Mouse (Mus musculus) spleen, postnatal 36 days (tissue): ENCODE results near the gene Bcl11b.

Source experiments
- DNase-seq, 2 experiments: peaks; one replicate each; pipeline ENCODE4 v3.0.0; 2022; ENCODE audit warnings: low spot score in 2 of 2, mixed read lengths in 1 of 2

Gene Bcl11b

DNA sequence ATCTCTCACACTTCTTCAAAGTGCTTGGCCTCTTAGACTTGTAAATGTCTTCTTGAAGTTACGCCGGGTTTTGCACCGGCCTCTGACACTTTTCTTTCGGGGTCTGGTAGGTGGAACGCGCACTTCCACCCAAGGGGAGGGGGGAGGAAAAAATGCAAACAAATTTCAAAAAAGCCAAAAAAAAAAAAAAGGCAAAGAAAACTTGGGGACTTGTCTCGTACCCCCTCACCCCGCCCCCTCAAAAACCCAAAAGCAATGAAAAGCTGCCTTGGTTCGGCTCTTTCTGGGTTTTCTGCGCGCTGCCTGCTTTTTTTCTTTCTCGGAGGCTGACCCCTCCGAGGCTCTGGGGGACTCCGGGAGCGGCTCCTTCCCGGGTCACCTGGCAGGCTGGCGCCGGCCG, at the start of gene Bcl11b:
Gene Bcl11b, minus strand, starts transcription at position 120 of the 400 bp plus-strand sequence.
- DNase-seq = no peak

DNA sequence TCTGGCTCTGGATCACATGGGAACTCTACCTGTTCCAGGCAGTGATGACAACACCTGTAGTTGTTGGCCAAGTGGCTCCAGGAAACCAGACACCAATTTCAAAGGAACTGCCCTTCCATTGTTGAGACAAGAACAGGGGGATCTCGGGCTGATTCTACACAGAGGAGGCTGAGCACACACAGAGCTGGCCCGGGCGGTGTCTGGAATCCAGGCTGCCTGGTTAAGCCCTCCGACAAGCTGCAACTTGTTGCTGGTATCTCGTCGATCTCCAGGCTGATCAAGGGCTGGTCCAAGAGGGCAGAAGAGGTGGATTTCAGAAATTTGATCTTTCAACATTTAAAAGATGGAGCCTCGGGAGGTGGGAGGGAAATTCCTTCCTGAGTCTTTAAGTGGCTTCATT, 47.6 kb upstream of the Bcl11b start:
- DNase-seq = no peak

DNA sequence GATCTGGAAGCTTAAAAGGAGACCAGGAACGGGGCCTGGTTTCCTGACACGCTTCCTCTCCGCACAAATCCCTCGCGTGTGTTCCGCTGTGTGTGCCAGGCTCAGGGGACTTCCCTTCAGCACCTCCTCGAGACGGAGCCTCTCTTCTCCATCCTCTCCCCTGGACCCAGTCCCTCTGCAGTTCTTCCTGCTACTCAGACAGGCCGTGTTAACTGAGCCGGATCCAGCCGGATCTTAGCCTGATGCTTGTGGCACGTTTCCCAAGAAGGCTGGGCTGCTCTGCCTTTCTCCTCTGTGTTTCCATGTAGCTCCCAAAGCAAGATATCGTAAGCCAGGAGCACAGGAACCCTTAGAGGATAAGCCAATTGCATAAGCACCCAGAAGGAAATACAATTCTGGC, 46.2 kb upstream of the Bcl11b start:
- DNase-seq = no peak

DNA sequence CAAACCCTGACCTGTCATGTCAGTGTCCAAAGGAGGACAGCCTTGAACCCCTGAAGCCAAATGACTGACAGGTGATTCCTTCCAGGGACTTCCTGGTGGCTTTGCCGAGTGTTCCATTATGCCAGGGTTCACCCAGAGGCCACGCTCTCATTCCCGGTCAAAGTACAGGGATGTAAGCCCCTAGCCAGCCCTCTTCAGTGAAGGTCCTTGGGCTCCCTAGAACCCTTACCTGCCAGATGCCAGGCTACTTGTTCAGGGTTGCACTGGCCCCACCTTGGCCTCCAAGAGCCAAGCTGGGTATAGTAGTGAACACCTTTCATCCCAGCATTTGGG, 38.8 kb upstream of the Bcl11b start:
- no peak for DNase-seq

DNA sequence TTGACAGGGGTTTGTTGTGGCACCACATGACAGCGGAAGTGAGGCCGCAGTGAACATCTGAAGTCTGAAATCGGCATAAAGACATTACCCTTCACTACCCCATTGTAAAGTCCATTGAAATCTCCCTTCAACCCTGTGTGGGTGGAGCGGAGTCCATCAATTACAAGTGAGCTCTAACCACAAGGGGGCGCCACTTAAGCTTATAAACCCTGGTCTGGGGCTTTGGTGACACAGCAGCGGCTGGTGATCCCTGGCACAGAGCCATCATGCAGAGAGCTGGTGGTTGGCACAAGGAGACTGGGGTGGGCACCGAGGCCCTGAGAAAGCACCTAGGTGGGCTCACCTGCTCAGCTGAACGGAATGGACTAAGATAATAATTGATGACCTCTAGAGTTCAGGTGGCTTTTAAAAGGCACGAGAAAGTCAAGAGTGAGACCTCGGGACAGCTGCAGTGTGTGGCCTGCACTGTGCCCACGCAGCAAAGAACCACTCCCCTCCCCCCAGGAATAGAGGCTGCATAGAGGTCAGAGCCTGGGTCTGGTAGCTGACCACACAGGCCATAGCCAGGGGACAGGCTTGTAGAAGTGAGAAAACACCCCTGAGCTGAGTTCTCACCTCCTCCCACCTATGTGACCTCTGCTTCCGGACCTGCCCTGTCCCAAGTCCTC, 38.3 kb upstream of the Bcl11b start:
- DNase-seq = peak; percentile 16 to 31

DNA sequence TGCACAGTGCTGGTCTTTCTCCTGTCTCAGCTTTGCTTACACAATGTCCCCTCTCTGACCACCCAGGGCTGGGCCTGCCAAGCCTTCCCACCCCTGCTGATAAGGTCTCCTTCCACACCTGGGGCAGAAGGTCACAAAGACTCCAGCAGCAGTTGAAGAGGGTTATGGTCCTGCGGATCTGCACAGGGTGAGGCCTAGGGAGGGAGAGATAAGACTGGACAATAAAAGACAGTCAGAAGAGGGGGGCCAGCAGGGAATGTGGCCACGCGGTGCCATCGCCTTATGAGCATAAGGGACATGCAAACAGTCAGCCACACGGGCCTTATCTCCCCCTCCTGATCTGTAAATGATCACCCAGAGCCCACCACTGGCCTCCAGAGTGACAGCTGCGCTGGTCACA, 34.0 kb upstream of the Bcl11b start:
- no peak for DNase-seq

DNA sequence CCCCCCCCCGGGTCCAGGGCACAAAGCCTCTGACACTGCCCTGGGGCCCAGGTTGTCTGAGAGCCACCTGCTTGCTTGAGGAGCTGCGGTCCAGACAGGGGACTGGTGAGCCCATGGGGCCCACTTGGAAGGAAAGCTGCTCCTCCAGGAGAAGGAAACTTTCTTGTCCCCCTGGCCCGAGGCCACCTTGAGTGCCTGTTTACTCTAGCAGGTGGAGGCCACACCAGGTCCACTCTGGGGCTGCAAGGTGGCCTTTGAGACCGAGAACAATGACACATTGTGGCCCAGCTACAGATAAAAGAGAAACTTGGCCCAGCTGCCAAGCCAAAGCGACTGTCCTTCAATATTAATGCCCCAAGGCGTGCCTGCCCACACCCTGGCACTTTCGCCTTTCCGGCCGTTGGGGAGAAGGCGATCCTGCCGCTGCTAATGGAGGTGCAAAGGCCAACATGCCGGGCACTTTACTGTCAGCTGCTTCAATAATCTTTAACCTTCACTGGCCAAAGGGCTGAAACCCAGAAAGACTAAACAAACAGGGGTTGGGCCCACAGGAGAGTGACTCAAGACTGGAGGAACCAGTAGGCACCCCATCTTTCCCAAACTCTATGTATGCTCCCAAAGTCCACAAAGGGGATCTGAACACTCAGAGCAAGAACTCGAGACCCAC, 32.1 kb upstream of the Bcl11b start:
- DNase-seq = no peak

DNA sequence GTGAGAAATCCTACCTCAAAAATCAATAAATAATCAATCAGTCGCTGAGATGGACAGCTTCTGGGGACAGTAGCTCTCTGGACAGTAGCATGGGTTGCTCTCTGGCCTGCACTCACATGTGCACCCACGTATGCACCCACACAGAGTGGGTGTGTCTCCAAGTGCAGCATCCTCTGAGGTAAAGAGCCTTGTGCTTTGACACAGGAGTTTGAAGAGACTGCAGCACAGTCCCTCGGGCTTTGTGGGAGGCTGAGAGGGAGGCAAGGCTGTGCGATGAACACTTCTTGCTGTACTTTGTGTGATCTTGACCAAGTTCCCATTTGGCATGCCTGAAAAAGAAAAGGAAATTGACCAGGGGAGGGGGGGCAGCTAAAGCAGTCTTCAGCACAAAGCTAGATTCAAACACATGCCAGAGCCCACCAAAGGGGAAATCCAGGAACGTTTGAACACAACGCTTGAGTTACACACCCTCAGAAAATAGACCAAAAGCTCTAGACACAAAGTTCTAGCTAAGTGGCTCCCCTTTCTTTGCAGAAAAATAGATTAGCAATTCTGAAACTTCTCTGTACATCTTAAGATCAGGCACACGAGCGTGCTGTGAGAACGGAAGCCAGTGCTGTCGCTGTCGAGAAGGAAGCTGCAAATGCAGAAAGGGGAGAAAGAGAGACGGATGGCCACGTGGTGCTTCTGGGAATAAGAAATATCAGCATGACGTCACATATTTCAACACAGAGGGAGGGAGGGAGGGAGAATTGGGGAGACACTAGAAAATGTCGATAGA, 19.6 kb upstream of the Bcl11b start:
- DNase-seq = no peak

DNA sequence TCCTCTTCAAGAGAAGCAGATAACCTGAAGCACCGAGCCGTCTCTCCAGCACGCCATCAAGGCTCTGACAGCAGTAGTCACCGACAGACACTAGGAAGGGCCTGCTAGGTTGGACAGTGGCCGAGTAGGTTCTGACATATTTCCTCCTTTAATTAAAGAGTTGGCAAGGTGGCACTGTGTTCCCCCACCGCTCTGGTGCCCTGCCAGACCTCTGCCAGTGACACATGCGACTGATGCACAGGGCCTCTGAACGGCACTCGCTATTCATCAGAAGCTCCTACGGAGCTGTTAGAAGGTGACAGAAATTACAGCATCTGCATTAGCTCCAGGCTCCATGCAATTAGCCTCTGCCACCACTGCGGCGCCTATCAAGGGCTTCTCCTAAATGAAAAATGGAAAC, 8.6 kb upstream of the Bcl11b start:
- DNase-seq = no peak

DNA sequence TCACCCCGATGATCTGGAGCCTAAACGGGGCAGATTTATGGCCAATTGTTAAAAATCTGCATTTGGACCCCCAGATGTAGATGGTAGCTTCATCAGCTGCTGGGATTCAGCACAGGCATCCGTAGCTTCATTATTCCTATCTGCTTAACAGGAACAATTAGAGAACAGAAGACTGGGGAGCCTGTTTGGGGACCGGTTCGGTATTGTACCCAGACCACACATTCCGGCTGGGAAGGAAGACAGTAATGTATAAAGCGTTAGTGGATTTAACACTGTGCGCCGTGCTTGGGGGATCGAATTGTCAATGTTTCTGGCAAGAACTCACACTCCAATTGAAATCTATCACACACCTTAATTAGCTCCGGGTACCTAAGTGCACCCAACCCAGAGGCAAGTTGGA, 6.9 kb upstream of the Bcl11b start:
- DNase-seq = no peak

DNA sequence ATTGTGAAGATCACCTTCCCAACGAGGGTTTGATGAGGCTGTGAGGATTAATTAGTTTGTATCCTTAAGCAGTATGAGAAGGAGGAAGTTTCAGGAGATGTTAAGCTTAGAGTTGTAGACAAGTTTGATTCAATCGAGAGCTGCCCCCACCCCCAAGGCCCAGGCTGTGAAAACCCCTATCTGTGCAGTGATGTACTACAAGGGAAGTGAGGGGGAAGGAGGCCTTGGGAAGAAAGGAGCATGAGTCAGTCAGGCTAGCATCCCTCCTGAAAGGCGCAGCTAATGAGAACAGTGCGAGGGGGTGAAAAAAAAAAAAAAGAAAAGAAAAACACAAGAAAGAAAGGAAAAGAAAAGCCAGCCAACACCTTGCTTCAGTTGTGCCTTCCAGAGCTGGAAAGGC, 5.8 kb upstream of the Bcl11b start:
- DNase-seq = no peak

DNA sequence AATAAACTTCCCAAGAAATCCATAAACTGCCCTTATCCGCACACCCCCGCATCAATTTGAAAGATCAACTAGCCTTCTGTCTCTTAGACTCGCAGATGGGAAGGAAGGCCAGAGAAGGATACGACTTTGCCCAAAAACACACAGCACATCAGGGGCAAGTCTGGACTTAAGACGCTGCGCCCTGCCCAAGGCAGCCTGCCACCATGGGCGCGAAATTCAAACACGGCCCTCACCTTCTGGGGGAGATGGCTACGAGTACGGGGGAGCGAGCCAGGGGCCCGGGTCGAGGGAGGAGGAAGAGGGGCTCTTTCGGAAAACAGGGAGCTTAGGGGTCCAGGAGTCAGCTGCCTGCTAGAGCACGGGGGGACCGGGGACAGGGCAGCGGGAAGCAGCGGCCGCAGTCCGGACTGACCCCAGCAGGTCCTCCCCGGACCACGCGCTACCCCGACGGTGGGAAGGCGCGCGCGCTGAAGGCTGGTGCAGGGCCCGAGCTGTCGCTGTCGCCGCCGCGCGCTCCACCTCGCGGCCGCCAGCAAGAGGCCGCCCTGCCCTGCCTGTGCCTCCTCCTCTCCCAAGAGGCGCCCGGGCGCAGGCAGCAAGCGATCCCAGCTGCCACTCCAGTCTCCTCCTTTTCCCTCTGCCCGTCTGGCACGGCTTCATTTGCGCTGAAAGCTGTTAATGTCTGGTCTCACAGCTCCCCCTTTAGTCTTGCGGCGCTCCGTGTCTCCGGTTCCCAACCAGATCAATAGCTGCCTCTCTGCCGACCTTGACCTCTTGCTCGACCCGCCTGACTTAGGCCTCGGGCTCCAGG, 2.6 kb upstream of the Bcl11b start:
- DNase-seq = no peak

DNA sequence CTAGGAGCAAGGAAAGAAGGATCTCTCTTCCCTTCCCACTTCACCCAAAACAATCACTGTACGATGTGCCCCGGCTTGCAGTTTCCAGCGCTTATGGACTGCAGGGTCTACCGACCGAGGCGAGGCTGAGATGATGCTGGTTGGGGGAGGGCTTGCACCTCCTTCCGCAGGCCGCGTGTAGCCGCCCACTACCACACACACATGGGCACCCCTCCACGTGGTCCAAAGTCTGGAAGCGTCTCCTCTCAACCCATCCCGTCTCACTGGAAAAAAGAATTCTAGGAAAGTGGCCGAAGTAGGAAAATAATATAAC, 2.0 kb upstream of the Bcl11b start:
- DNase-seq = no peak

DNA sequence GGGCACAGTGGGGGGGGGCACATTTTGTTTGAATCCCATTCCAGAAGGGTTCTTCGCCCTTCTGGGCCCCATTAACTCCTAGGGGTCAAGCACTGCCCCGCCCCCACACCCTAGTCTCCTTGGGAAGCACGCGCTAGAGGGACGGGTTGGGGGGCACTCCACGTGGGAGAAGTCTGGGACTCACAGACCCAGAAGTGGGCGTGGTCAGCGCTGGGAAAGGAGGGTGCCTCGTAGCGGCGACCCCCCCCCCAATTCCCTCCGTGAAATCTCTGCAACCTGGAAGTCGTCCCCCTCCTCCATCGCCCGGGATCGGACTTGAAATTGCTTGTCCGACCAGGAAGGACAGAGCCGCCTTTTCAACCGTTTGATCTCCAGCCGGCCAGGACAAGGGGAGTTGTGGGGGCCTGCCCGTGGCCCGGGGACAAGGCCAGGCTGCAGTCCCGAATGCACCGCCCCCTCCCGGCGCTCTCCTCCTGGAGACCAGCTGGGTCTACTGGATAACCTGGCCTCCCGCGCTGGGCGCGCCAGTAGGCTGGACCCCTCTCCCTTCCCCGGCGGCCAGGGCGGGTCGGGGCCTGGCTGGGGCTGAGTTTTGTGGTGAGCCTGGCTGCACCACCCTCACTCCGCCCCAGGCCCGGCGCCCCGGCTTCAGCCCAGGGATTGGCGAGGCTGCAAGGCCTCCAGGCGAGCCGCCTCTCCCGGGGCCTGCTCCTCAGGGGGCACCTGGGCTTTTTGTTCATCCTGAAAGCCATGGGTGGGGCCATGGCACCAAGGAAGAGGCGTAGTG, 1.5 kb upstream of the Bcl11b start:
- DNase-seq = no peak

DNA sequence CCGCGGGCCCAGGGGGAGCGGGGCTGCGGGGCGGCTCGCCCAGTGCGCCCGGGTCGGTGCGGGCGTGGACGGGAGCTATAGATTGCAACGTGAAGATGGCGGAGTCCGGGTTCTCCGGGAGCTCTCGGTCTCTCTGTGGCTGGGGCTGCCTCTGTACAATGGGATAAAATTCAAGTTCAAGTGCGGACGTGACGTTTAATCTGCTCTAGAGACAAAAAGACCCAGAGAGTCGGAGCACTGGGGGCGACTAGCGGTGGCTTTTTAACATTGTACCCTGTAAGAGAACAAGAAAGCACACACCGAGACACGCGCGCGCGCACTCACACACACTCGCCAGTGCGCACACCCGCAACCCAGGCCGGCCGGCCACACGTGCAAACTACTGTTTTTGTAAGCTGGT, 526 bp upstream of the Bcl11b start:
- peak; percentile 42 to 59 for DNase-seq

DNA sequence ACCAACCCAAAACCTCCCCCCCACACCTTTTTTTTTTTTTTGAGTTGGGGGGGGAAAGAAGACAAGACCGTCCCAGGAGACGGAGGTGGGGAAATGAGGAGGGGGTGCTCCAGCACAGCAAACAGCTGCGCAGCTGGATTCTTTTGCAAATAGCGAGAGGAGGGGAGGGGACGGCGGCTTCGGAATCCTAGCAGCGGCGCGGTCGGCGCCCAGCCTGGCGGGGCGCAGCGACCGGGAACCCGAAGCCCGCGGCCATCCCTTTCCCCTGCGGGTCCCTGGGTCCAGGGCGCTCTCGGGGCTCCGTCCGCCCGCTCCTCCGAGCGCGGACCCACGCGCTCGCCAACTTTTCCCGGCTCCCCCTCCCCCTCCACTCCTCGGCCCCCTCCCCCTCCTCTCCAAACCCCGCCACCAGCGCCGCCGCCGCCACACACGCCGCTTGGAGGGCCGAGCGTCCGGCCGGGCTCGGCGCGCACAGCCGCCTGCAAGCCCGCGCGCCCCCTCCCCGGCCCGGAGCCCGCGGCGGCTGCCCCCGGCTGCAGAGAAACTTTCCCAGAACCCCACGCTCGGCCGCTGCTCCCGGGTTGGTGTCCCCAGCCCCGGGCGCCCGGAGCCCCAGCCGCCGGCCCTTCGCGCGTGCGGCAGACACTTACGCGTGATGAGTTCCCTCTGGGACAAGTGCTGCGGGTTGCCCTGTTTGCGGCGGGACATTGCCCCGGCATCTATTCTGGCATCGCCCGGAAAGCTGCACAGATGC, 789 bp downstream of the Bcl11b start:
- DNase-seq = no peak

DNA sequence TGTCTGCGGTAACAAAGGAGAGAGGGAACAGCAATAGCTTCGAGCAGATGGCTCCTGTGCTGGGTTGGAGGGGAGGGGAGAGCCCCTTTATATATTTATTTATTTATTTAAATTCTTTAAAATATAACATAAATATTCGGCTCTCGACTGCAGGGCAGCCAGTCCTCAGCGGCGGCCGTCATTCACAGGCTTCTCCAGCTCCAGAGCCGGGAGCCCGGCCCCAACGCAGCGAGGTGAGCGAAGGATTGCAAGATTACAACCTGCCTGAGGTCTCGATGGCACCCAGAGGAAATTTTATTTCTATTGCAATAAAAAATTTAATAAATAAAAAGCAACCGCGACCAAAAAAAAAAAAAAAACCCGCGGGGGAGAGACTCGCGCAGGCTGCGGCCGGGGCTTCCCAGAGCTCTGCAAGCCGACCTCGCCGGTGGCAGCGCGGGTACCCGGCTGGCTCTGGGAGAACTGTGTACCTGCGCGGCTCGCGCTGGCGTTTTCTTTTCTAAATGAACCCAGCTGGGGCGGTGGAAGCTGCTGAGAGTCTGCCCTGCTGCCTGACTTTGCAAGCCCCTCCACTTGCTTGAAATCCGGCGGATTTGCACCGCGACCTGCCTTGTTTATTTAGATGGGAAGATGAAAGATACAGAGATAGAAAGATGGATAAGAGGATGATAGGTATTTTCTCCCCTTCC, 1.6 kb downstream of the Bcl11b start:
- DNase-seq = no peak

DNA sequence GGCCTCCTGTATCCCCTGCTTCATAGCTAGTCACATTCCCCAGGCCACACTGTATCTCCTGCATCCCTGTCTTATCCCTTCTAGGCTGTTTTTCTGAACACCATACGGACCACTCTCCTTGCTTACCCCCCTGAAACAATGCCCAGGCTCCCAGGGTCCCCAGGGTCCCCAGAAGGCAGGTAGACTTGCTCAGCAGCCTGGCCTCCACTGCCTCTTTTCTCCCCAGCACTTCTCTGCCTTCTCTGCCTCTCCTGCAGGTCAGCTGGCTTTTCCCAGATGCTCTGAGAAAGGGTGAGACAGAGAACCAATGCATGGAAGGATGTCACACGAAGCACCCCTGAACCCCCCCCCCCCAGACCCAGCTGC, 2.7 kb downstream of the Bcl11b start:
- no peak for DNase-seq

DNA sequence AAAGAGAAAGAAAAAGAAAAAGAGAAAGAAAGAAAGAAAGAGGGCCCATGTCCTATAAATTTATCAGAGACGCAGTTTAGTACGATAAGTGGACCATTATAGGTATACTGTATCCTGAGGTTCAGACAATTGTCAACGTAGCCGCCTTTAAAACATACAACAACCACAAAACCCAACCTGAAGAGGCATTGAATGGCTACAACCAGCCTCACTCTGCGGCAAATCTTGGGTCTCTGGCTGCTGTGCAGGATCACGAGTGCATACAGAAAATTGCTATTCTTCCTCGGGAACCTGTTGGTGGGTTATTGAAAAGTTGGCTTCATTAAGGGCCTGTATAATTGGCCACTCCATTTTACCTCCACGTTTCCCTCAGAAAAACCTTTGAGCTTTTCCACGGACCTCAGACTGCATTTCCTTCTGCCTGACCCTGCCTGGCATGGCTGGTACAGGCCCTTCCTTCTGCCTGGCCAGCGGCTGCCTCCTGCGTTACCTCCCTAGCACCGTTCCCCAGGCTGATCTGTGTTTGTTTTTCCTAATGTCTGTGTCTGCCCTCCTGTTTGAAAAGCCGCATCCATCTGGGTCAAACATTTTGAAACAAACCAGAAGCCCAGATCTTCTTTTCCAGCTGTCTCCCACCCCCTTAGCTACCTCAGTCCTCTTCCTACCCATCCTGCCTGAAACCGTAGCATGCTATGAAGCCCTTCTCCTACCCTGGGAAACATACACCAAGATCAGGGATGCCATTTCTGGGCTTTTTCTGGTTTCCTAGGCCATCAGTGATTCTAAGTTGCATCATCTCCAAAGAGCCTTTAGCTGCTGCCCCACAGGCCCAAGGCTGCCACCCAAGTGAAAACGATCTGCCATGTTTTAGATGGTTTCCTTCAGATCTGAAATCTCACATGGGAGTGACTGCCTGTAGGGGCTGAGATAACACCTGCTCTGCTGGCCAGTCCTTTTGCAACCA, 3.4 kb downstream of the Bcl11b start:
- no peak for DNase-seq
